Mouse (Mus musculus) adrenal gland (tissue): ENCODE results near the gene Tspan4.

Experiments used
- intact Hi-C: fragments of 180-260 bp; cut with DNase I; formaldehyde crosslinking; loops from one replicate; pipeline ENCODE4 v1.15.1; 2025

Tspan4 gene

GRCm38 (mm10) chr7:141474160-141474559, 880 bp upstream of the Tspan4 start:
- intact Hi-C loops = no loop called here

- intact Hi-C loops = loop anchor here (1.0 kb wide), 1 partner anchor 7 kb away; no protein-coding TSS in a partner anchor
These were observed 742 bp downstream of the Tspan4 start for GRCm38 (mm10) chr7:141475805-141476158.

GRCm38 (mm10) chr7:141476226-141476980, 1.4 kb downstream of the Tspan4 start:
- intact Hi-C loops = loop anchor here (1.0 kb wide), 1 partner anchor 8 kb away; no protein-coding TSS in a partner anchor

- intact Hi-C loops = loop anchor here (1.0 kb wide), 1 partner anchor 9 kb away; no protein-coding TSS in a partner anchor
These were observed 1.9 kb downstream of the Tspan4 start for GRCm38 (mm10) chr7:141476981-141477370.

- intact Hi-C loops = no loop called here
These were observed 2.7 kb downstream of the Tspan4 start for GRCm38 (mm10) chr7:141477578-141478269.

- intact Hi-C loops = no loop called here
These were observed 3.3 kb downstream of the Tspan4 start for GRCm38 (mm10) chr7:141478270-141478748.

GRCm38 (mm10) chr7:141480842-141481497, 5.9 kb downstream of the Tspan4 start:
- intact Hi-C loops = loop anchor here (1.0 to 5.0 kb wide), 2 partner anchors 44 to 186 kb away; no protein-coding TSS in a partner anchor

- intact Hi-C loops = loop anchor here (5.0 kb wide), 1 partner anchor 186 kb away; no protein-coding TSS in a partner anchor
These were observed 6.7 kb downstream of the Tspan4 start for GRCm38 (mm10) chr7:141481498-141482401.

- intact Hi-C loops = loop anchor here (5.0 kb wide), 1 partner anchor 185 kb away; no protein-coding TSS in a partner anchor
These were observed 7.5 kb downstream of the Tspan4 start for GRCm38 (mm10) chr7:141482531-141483024.

GRCm38 (mm10) chr7:141483114-141483653, 8.1 kb downstream of the Tspan4 start:
- intact Hi-C loops = loop anchor here (5.0 kb wide), 1 partner anchor 184 kb away; no protein-coding TSS in a partner anchor

GRCm38 (mm10) chr7:141484186-141485120, 9.4 kb downstream of the Tspan4 start:
- intact Hi-C loops = loop anchor here (5.0 kb wide), 1 partner anchor 183 kb away; no protein-coding TSS in a partner anchor

GRCm38 (mm10) chr7:141485186-141485585, 10.1 kb downstream of the Tspan4 start:
- intact Hi-C loops = no loop called here

GRCm38 (mm10) chr7:141485606-141486005, 10.6 kb downstream of the Tspan4 start:
- intact Hi-C loops = no loop called here

- intact Hi-C loops = no loop called here
These were observed 11.2 kb downstream of the Tspan4 start for GRCm38 (mm10) chr7:141486239-141486638.

- intact Hi-C loops = no loop called here
These were observed 12.1 kb downstream of the Tspan4 start for GRCm38 (mm10) chr7:141487141-141487540.

- intact Hi-C loops = no loop called here
These were observed 16.1 kb downstream of the Tspan4 start for GRCm38 (mm10) chr7:141491151-141491550.

GRCm38 (mm10) chr7:141492738-141493137, 17.7 kb downstream of the Tspan4 start:
- intact Hi-C loops = no loop called here

- intact Hi-C loops = no loop called here
These were observed 18.7 kb downstream of the Tspan4 start for GRCm38 (mm10) chr7:141493729-141494128.

- intact Hi-C loops = no loop called here
These were observed 20.3 kb downstream of the Tspan4 start for GRCm38 (mm10) chr7:141495379-141495778.
